Mouse (Mus musculus) heart, postnatal 0 days (tissue): ENCODE measurements at regions not wholly inside any gene's neighbourhood (a gene's known extent, or its start where the extent isn't known, plus 50 kb on each side); places are given as distances from the start of the nearest gene placed in this dataset.

Source experiments
- CTCF ChIP-seq: IDR thresholded peaks from 2 replicates; pipeline ENCODE4 v1.5.1; 2016; ENCODE audit warnings: antibody characterized with exemption, control low read depth, low read depth
- EP300 ChIP-seq: IDR thresholded peaks from 2 replicates; pipeline ENCODE4 v1.6.1; 2016; ENCODE audit warnings: antibody characterized with exemption, low read depth

- TF ChIP-seq CTCF: no peak
- TF ChIP-seq EP300: no peak
Measured at GRCm38 (mm10) chr16:39303371-39303770, 410.9 kb downstream of the Igsf11 start.
